Mouse (Mus musculus) heart, adult 2 months (tissue): ENCODE data around the gene Rxra.

ENCODE experiments used
- CTCF ChIP-seq: fragments of 200-600 bp; IDR thresholded peaks from 2 replicates; pipeline ENCODE4 v1.8.1; 2022; ENCODE audit warnings: antibody characterized with exemption, mild to moderate bottlenecking, moderate library complexity
- EP300 ChIP-seq: fragments of 200-500 bp; IDR thresholded peaks from 2 replicates; pipeline ENCODE4 v1.6.1; 2011; ENCODE audit warnings: low read depth, low read length, control low read depth; ENCODE audit not compliant: insufficient read depth
- POLR2A ChIP-seq: fragments of 200-500 bp; IDR thresholded peaks from 2 replicates; pipeline ENCODE4 v1.6.1; 2011; ENCODE audit warnings: mild to moderate bottlenecking, low read depth, low read length, control low read depth; ENCODE audit not compliant: insufficient read depth

DNA sequence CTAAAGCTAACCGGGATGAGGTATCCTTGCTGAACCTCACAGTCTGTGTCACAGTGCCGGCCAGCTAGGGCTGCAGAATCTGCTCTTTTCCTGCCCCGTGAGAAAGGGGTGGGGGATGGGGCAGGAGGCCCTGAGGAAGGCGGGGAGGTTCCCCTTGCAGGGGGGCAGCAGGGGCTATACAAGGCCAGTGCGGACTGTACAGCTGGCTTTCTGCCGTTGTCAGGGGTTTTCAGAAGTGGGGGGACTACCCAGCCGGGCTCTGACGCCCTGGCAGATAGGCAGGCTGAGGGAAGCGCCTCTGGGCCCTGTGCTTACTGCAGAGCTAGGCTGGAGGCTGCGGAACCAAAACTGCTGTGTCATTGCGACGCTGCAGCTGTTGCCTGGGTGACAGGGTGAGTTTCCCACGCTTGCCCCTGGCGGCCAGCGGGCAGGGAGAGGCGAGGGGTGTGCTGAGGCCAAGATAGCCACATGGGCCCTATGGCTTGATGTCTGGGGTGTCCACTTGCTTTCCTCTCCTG, 63.9 kb downstream of the Rxra start:
- peak; percentile 71; the same call in 1 of the 2 replicates for TF ChIP-seq EP300
- TF ChIP-seq CTCF: peak; percentile 65
- TF ChIP-seq POLR2A: no peak
